Mouse (Mus musculus) brain, embryonic 14.5 days (tissue): ENCODE measurements at regions not wholly inside any gene's neighbourhood (a gene's known extent, or its start where the extent isn't known, plus 50 kb on each side); places are given as distances from the start of the nearest gene placed in this dataset.

Experiments used
- DNase-seq: peaks from one replicate; pipeline ENCODE4 v3.0.0-alpha.2; 2011; ENCODE audit warnings: low read depth
- CTCF ChIP-seq: fragments of 200-500 bp; IDR thresholded peaks from 2 replicates; pipeline ENCODE4 v1.5.1; 2012; ENCODE audit warnings: inconsistent platforms, mild to moderate bottlenecking, moderate library complexity, borderline replicate concordance; ENCODE audit not compliant: insufficient read depth, insufficient read length; ENCODE audit errors: extremely low read depth
- POLR2A ChIP-seq: fragments of 200-500 bp; IDR thresholded peaks from 2 replicates; pipeline ENCODE4 v1.6.1; 2012; ENCODE audit warnings: mild to moderate bottlenecking, inconsistent platforms, borderline replicate concordance; ENCODE audit not compliant: poor library complexity, insufficient read depth, insufficient read length, severe bottlenecking; ENCODE audit errors: extremely low read depth

DNA sequence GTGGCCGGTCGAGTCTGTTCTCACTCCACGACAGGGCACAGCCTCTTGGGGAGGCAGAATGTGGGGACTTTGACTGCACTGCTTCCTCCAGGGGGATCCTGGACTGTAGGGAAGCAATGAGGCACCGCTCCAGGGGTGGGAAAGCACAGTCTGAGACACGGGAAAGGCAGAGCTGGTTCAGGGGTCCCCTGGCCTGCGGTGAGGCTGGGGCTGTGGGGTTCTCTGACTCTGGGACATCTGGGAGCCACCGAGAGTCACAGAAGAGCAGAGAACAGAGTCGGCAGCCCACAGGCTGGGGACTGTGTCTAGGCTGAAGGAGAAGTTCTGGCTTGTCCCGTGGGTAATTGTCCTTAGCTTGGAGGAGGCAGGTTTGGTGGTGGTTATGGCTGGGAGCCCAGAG, 131.9 kb upstream of the Car8 start:
- TF ChIP-seq POLR2A, result no peak
- no peak for TF ChIP-seq CTCF
- DNase-seq, result no peak

DNA sequence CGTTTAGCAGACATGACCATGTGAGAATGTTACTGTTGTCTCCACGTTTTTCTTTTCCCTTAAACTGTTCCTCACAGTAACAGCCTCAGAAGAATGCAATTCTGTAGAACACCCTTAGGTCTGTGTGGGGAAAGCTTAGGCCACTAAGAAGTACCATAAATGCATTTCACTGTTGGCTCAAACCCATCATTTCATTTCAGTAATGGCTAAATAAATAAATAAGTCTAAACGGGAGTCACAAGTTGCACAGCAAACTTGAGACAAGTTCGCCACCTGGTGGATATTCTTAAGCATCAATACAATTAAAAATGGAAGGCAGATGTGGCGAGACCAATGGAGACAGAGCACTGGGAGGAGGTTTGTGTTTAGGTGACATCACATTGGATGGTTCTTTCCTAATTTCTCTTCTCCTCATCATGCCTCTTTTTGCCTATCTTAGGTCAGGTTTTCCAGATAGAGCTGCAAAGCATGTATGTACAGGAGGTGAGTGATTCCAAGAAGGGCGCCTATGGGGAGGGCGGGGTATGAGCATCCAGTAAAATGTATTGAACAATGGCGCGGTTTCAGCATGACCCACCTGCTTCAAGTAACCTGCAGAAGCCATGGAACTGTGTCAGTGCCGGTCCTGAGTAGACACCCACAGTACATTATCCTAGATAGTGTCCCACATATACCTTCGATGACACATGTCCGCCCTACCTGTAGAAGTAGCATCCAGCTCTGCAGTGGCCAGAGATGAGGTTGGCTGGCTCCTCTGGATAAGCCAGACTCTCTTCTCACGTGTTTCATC, 128.8 kb upstream of the Car8 start:
- DNase-seq, result peak; percentile 88
- TF ChIP-seq POLR2A (no peak), CTCF (peak; percentile 55; the same call in 1 of the 2 replicates)

DNA sequence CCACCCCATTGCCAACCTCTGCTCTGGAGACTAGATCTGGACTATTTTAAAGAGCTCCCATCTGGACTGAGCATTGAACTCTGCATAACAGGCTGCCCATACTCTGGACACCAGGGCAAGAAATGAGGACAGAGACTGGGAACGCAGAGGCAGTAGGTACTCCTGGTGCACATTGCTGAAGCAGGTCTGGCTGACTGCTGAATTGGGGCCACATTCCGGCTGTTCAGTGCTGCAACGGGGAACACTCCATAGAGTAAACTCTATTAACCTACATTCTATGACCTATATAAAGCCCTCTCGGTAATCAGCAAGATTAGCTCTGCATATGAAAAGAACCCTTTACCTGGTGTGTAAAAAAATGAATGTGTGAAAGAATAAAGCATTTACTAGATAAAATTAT, 128.1 kb upstream of the Car8 start:
- no peak for DNase-seq
- no peak for TF ChIP-seq CTCF

DNA sequence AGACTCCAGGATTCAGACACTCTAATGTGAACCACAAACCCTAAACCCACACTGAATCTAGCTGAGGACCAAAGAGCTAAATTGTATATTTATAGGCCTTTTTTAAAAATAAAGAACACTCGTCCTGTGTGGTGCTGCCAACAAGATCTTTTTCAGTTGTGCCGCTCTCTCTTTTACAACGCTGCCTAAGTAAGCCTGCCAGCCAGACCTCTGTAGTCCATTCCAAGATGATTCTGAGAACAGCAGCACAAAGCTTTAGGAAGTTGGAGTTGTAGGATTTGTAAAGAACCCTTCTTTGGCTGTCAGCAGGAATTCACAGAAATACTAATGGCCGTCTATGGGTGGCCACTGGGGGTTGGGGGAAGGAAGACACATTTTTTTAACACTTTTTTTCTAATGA, 123.6 kb upstream of the Car8 start:
- peak; percentile 33 for DNase-seq
- TF ChIP-seq POLR2A (no peak), CTCF (no peak)

DNA sequence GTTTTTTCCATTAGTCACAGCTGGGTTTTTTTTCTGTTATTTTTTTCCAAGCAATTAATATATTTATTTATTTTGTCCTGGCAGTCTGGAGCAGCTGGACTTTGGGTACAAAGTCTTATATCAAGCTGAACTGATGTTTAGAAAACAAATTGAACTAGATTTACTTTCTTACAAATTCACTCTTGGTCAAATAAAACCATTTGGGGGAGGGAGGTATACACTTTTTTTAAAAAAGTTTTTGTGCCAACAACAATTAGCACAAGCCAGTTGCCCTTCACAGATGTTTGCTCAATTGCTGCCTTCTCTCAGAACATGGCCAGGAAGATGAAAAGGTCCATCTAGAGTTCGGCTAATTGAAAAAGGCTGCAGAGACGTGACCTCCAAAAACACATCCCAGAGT, 123.1 kb upstream of the Car8 start:
- TF ChIP-seq POLR2A, result no peak
- no peak for TF ChIP-seq CTCF
- no peak for DNase-seq

DNA sequence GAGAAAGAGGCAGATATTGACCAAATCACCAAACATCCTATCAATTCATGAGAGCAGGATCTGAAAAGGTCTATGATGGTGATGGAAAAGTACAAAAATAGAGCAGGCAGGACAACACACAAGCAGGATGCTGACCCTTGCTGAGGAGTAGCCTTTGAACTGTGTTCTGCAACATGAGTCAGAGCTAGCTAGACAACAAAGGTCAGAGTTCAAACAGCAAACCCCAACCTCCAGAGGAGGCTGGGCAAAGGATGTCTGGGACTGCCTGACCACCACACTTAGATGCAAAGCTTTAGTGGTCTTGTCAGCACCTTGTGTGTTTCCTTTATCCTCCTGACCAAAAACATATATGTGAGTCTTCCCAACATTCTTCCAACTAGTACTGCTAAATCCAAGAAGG, 122.5 kb upstream of the Car8 start:
- no peak for DNase-seq
- no peak for TF ChIP-seq POLR2A
- no peak for TF ChIP-seq CTCF

DNA sequence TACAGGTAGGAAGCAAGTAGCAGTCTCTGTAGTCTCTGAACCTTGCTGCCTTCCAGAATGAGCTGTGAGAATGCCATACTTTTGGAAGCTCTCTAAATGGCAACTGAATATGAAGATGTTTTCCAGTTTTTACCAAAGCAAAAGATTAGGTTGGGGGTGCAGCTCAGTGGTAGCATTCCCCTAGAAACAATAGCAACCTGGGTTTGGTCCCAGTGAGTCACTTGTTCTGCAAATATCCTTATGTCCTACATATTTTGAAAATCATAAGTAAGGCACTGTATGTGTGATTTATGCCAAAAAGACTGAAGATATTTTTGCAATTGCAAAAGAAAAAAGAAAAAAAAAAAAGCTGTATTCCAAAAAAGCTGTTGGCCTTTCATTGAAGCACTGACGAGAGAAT, 118.6 kb upstream of the Car8 start:
- TF ChIP-seq POLR2A (no peak), CTCF (no peak)
- no peak for DNase-seq

DNA sequence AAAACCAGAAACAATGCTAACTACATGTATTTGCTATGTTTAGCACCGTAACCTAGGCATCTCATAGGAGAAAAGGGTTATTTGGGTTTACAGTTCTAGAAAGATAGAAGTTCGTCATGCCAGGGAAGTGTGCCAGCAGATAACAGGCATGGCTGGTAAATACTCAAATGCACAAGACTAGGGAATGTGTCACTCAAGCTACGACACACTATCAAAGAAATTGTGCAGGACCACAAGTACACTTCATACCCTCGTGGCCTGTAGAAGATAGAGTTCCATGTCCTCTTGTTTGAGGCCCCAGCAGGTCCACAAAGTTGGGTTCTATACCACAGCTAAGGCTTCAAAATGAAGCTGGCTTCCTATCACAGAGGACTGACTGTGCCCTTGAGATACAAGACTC, 103.1 kb upstream of the Car8 start:
- no peak for TF ChIP-seq POLR2A
- DNase-seq, result no peak

DNA sequence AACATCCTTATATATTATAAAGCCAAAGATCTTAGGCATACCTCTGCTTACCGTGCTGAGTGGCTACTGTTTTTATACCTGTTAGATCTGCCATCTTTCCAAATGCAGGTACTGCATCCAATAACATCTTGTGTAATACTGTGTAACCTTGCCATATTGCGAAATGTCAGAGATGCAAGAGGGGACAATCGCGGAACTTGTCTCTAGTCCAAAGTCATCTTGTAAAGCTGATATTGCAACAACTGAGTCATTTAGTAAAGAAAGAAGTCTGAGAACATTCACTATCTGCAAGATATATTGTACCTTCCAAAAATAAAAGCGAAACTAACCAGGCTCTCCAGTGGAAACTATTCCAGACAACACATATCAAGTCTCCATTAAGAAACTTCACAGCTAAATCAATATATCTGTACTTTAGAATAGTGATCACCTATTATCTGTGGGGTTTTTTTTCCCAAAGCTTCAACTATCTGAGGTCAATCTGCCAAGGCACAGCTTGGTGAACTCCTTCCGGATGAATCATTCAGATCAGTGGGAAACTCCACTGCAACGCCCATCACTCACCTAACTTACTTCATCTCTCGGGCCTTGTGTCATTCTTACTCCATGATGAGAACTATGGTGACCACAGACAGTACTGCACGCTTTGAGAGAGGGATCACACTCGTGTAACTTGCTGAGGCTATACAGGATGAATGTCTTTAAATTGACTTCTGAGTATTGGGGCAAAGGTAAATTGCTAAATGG, 70.6 kb upstream of the Car8 start:
- DNase-seq, result no peak
- TF ChIP-seq POLR2A, result no peak

DNA sequence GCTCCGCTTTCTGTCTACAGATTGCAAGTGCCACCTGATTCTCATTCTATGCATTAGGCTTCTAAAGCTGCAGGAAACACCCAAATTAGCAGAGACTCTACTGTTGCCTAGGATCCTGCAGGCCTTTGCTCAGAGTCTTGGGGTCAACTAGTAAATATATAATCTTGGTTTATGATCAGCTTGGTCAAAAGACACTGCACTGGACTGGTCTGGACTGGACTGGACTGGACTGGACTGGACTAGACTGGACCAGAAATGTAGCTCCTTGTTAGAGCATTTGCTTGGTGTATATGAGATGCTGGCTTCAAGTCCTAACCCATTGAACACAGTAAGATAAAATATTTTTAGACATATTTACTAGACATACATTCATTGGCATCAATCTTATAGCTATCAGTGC, 53.7 kb upstream of the Car8 start:
- TF ChIP-seq POLR2A, result no peak
- no peak for TF ChIP-seq CTCF
- DNase-seq, result no peak

DNA sequence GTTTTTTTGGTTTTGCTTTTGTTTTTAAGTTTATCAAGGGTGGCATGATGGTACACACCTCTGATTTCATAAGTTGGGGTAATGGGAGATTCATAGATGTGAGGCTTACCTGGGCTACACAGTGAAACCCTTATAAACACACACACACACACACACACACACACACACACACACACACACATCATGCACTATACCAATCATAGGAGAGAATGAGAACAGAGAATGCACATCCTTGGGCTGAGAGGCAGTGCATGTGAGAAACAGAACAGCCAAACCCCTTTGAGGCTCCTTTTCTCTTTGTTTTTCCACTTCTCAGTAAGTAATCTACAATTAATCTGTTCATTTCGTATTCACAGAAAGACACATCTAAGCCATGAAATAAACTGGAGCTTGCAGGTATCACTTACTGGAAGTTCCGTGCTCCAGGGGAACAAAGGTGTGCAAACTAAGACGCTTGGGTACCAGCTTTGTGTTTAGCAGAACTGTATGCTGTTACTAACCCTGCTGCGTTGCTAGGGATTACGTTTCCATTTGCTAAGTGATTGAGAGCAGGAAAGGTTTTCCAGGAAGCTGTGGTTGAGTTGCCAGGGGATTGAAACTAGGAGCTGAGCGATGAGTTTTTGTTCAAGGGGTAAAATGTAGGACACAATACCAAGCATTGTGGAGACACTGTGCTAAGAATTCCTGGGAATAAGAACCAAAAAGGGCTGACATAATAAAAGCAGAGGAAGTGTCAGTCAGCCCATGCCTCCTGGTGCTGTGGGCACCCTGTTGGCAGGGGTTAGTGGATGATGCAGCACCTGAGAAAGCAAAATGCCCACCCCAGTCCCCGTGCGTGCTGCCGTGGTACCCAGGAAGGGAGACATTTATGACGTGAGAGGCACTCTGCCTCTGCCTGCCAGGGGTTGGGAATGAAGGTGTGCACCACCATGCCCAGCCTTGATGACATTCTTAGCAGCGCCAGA, 53.0 kb upstream of the Car8 start:
- peak; percentile 67 for DNase-seq
- no peak for TF ChIP-seq POLR2A
- TF ChIP-seq CTCF, result no peak

DNA sequence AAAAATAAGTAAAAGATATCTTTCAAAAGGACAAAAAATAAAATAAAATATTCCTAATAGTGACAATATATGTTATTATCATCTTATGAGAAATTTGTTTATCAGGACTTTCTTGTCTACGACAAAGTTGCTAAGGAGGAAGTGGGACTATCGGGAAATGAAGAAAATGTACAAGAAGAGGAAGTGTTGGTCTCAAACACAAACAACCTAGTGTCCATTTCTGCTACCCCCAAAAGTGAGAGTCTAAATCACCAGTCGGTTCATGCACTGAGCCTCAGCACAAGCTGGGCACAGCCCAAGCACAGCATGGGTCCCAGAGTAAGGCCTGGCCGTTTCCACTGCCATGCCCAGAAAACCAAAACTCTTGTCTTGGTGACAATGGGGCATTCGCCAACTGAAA, 51.1 kb upstream of the Car8 start:
- no peak for DNase-seq
- TF ChIP-seq POLR2A (no peak), CTCF (no peak)
